ENCODE assay signal across 1 mouse cellular context in the genomic region with DNA sequence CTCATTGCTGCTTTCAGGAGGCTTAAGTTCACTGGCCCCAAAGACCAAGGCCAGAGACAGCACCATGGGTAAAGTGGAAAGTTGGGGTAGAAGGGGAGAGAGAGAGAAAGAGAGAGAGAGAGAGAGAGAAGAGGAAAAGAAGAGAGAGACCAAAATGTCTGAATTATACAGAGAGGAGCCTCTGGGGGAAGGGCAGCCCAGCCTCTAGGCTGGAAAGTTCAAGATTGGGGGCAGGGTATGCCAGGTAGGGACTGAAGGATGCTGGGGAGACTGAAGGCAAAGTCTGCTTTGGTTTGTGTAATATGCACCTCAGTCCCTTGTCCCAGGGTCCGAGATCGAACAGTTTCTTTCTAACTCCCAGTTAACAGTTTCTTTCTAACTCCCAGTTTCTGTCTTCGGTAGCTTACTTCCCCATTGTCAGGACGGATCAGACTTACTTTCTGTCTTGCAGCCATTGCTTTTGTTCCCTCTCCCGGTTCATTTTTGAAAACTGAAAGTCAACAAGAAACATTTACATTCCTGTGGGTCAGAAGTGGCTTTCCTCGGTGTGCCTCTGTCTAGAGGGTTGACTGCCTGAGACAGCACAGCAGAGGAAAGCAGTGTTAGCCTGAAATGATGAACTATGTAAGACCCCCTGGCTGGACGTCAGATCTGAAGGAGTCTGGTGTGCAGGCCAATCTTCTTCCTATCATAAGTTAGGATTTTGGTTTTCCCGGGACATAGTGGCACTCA.
TF ChIP-seq lines count a peak whose summit lies in the region.

No protein-coding gene starts in this region.

TF ChIP-seq in MEL, 35 proteins besides CTCF, POLR2A, EP300 and RAD21:
- TF ChIP-seq TAL1 (IDR thresholded peaks at IDR 0.05; ENCODE audit: low read length): no peak
- no peak for TF ChIP-seq MXI1 (IDR thresholded peaks at IDR 0.05; ENCODE audit: low read depth, low read length)
- TF ChIP-seq SIN3A (IDR thresholded peaks at IDR 0.05; ENCODE audit: low read length): peak; percentile 11; the same call in 1 of the 2 replicates
- 0 out of 2 replicates have a peak, but pooled peaks have one; percentile 9 for TF ChIP-seq ETS1 (IDR thresholded peaks at IDR 0.05; ENCODE audit: low read depth, low read length)
- 0 out of 2 replicates have a peak, but pooled peaks have one; percentile 24 for TF ChIP-seq TBP (IDR thresholded peaks at IDR 0.05; ENCODE audit: low read depth, low read length)
- no peak for TF ChIP-seq MAX (IDR thresholded peaks at IDR 0.05; ENCODE audit: low read length)
- TF ChIP-seq MYB (IDR thresholded peaks at IDR 0.05; ENCODE audit: low read depth, low read length): no peak
- TF ChIP-seq CHD1 (IDR thresholded peaks at IDR 0.05; ENCODE audit: low read depth, low read length): no peak
- TF ChIP-seq HCFC1 (IDR thresholded peaks at IDR 0.05; ENCODE audit: low read depth, low read length): no peak
- no peak for TF ChIP-seq MYC (IDR thresholded peaks at IDR 0.05; ENCODE audit: low read depth, low read length)
- TF ChIP-seq MAZ (IDR thresholded peaks at IDR 0.05; ENCODE audit: low read depth, low read length): no peak
- TF ChIP-seq ELF1 (IDR thresholded peaks at IDR 0.05; ENCODE audit: low read depth, low read length): no peak
- TF ChIP-seq CHD2 (IDR thresholded peaks at IDR 0.05; ENCODE audit: low read length): peak; percentile 57; the same call in 1 of the 2 replicates
- TF ChIP-seq NELFE (IDR thresholded peaks at IDR 0.05; ENCODE audit: low read depth, low read length): 0 out of 2 replicates have a peak, but pooled peaks have one; percentile 28
- peak; percentile 28; the same call in 1 of the 2 replicates for TF ChIP-seq TCF12 (IDR thresholded peaks at IDR 0.05; ENCODE audit: low read depth, low read length)
- TF ChIP-seq ZNF384 (IDR thresholded peaks at IDR 0.05; ENCODE audit: low read depth, low read length): no peak
